Mouse (Mus musculus) activated CD4-positive, CD25-positive, alpha-beta regulatory T cell, adult 4 months (primary cell): Measurements from ENCODE around the gene Rnf5. TPM values are rescaled to one million over a fixed set of nuclear protein-coding genes. Genes with fewer than 3 reads are reported as not detected.

ENCODE experiments used
- ATAC-seq: one replicate; pipeline ENCODE4 v1.8.0; 2017
- polyA plus RNA-seq, 2 experiments: library from polyadenylated mRNA; unstranded; fragments of 100-300 nt; shearing (Covaris generic); gene quantifications; one replicate each; pipeline ENCODE4 v1.2.1; 2017

The Rnf5 gene
- polyA plus RNA-seq = 10 to 100 TPM; 49.0 to 56.9 TPM

DNA sequence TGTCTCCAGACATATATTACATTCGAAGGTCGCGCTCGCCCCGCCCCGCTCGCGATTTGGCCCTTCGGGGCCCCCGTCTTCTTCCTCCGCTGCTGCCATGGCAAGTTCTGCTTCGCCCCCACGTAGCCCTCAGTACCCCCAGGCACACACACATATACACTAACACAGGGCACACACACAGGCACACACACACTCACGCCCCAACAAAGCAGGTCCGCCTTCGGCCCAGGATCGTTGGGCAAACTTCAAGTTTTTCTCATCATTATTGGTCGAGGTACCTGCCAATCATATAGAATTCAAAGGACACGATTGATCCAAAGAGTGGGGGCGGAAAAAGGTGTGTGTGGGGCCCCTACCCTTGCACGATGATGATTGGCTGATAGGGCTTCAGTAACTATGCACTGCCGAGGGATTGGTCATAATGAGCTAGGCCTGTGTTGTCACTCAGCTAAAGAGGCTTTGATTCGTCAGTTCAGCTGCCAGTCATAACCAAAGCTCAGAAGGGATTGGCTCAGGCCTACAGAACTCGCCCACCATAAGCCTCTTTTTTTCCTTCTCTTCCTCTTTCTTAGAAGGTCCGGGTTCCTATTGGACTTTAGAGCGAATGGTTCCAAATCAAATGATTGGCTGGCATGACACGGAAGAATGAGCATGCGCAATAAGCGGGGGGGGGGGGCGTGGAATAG is at the start of gene Rnf5:
TSS of gene Rnf5 (minus strand) at position 316 of the 686 bp plus-strand sequence.
- peak; percentile 87 for ATAC-seq

DNA sequence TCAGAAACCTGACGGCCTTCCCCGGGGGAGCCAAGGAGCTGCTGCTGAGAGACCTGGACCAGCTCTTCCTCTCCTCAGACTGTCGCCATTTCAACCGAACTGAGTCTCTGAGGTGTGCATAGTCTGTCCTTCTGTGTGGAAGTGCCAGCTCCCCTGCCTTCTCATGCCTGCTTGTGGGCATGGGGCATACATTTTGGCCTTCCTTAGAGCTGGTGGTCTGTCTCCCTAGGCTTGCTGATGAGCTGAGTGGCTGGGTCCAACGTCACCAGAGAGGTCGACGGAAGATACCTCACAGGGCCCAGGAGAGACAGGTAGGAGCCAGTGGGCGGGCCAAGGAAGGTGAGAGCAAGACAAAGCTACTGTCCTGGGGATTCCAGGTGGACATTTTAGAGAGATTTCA is 49.5 kb upstream of the Rnf5 start:
- no peak for ATAC-seq

DNA sequence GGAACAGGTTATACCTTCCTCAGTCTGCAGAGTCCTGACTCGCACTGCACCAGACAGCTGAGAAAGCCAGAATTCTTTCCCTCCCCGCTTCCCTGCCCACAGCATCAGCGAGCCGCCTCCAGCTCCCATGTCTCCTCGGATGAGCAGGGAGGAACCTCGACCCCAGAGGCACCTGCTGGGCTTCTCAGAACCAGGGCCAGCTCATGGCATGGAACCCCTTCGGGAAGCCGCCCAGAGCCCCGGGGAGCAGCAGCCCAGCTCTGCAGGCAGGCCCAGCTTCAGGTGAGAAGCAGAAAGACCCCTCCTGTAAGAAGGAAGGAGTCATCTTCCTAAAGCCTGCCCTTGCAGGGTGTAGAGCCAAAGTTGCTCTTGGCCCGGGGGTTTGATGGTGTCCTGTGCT is 49.1 kb upstream of the Rnf5 start:
- no peak for ATAC-seq

DNA sequence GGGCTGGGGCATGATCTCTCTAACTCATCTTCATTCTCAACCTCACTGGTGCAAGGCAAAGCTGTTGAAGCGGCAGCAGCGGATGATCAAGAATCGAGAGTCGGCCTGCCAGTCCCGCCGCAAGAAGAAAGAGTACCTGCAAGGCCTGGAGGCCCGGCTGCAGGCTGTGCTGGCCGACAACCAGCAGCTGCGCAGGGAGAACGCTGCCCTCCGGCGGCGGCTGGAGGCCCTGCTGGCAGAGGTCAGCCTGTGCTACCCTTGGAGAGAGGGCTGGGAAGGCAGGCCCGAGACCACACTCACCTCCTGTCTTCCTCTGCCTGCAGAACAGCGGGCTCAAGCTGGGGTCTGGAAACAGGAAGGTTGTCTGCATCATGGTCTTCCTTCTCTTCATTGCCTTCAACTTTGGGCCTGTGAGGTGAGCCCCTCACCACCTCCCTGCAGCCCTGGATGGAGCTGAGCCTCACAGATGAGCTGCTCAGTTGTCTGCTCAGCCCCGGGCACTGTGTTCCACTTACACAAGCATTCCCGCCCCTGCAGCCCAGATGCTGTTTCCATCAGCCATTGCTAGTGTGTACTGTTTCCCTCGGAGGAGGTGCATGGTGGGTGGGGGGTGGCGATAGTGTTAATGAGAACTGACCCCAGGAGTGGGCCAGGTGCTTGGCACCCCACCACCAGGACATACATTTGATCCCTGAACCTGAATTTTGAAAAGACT is 48.2 kb upstream of the Rnf5 start:
- ATAC-seq = no peak

DNA sequence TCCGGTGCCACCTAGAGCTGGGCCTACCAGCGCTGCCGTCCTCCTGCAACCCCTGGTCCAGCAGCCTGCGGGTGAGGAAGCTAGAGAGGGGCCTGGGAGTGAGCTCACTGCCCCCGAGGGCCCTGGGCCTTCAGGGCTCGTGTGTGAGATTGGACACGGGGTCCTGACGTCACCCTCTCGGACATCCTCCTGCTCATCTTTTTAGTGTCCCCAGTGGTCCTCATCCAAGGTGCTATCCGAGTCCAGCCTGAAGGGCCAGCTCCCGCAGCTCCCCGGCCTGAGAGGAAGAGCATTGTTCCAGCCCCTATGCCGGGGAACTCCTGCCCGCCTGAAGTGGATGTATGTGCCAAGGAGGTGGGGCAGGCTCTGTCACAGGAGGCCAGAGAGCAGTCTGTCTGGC is 47.3 kb upstream of the Rnf5 start:
- no peak for ATAC-seq

DNA sequence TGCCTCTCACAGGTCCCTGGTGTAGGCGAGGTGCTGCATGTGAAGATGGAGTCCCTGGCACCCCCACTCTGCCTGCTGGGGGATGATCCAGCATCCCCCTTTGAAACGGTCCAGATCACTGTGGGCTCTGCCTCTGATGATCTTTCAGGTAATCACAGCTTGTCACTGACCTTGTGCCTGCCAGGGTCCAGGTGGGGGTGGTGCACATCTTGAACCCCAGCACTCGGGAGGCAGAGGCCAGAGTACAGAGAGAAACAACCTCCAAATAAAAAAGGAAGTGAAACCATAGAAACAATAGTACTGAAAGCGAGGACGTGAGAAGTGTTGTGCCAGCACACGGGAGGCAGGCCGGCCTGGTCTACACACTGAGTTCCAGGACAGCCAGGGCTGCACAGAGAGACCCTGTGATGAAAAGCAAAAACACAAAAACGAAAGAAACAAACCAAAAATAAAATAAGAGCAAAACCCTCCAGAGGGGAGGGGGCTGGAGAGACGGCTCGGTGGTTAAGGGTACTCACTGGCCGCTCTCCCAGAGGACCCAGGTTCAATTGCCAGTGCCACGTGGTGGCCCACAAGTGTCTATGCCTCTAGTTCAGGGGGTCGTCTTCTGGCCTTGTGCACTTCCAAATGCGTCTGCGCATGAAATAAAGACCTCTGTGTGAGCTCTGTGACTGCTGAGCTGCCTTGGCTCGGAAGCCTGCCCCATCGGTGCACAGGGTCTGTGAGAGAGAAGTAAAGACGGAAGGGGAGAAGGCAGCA is 45.8 kb upstream of the Rnf5 start:
- no peak for ATAC-seq

DNA sequence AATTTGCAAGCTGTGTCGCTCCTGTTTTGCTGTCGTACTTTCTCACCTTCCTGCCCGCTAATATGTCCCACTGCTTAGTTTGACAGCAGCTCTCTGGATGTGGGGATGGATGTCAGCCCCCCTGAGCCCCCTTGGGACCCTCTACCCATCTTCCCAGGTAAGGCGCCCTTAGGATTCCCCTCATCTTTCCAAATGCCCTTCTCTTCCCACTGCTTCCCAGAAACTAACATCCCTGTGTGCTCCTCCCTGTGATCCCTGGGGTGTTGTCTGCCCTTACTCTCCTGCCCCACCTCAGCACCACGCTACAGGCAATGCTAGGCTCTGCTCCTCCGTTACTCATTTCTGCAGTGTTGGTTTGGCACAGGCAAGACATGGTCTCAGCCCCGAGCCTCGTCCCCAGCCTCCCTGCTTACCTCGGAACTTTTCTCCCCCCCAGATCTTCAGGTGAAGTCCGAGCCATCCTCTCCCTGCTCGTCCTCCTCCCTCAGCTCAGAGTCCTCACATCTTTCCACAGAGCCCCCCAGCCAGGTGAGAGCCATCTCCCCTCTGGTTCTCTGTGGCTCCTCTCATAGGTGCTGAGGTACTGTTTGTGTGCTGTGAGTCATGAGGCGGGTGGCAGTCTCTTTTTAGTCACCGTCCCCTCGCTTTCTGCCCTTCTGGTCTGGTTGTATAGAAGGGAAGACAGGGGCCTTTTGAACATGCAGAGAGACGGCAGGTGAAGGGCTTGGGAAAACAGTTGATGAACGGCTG is 44.8 kb upstream of the Rnf5 start:
- no peak for ATAC-seq

DNA sequence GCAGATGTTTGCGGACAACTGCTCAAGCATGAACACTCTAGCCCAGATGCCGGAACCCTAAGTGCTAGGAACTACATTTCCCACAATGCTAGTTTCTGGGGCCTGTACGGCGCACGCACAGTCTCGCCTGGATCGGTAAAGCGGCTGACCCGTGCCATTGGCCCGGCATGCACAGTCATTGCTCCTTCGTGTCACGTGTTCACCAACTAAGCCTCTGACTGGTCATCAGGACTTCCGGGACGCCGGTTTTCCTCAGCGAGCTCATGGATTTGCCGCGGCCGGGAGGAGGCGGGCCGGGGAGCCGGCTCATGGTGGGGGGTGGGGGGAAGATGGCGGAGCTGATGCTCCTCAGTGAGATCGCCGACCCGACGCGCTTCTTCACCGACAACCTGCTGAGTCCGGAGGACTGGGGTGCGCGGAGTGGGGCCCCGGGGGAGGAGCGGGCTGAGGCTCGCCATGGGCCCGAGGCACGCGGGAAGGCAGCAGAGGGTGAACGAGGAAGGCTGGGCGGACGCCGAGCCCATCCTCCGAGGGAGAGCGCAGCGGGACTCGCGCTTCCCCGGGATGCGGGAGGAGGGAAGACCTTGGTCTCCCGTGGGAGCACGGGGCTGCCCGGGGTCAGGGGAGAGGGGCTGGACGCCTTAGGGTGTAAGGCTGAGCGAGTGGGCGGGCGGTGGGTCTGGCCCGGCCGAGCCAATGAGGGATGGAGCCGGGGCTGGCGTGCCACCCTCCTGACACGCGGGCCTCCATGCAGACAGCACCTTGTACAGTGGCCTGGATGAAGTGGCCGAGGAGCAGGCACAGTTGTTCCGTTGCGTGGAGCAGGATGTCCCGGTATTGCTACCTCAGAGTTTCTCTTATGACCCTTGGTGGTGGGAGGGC is 43.7 kb upstream of the Rnf5 start, which contains the start of gene Atf6b:
TSS of gene Atf6b (plus strand) at position 241 of the 882 bp plus-strand sequence.
- peak; percentile 98 for ATAC-seq

DNA sequence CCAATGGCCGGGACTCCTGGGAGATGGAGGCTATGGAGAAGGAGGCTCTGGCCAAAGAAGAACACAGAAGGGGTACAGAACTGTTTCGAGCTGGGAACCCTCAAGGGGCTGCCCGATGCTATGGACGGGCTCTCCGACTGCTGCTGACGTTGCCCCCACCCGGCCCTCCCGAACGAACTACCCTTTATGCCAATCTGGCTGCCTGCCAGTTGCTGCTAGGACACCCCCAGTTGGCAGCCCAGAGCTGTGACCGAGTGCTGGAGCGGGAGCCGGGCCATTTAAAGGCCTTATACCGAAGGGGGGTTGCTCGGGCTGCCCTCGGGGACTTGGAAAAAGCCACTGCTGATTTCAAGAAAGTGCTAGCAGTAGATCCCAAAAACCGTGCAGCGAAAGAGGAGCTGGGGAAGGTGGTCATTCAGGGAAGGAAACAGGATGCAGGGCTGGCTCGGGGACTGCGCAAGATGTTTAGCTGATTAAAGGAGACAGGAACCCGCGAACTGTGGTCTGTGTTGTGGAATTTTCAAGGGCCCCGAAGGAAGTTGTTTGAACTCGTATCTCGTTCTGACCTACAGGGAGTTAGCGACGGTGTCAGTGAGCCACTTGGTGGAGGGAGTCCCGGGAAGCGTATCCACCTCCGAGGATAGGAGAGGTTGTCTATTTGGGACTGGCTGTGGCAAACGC is 42.5 kb upstream of the Rnf5 start:
- no peak for ATAC-seq

DNA sequence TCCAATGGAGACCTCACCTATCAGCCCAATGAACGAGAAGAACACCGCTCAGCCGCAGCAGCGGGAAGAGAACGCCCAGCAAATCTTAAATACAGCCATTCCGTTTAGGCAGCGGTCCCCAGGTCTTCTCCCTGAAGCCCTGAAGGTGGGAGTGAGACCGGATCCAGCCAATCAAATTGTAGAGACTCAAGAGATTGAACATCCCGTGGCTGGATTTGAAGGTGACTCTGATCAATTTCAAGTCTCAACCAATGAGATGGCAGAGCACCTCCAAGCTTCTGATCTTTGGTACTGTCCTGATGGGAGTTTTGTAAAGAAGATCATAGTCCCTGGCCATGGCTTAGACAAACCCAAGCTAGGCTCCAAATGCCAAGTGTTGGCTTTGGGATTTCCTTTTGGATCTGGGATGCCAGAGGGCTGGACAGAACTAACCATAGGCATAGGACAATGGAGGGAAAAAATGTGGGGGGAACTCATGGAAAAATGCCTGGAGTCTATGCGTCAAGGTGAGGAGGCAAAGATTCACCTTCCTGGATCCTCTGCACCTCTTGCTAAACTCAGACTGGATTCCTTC is 41.9 kb upstream of the Rnf5 start:
- ATAC-seq = no peak

DNA sequence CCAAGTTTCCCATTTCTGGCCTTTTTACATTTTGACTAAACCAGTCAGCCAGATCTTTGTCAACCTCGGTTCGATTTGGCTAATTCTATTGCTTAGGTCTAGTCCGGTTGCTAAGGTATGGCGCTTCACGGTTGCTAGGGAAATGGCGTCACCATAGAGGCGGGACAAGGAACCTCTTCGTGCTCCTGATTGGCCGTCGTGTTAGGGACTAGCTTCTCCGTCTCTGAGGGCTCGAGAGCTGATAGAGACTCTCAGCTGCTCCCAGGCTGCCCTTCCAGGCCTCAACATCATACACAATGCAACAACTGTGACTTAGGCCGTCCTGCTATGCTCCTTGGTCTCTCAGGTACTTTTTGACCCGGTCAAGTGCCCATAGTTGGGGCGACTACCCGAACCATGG is 41.1 kb upstream of the Rnf5 start, which contains the start of gene Fkbpl:
TSS of gene Fkbpl (plus strand) at position 157 of the 400 bp plus-strand sequence.
- ATAC-seq = peak; percentile 73

DNA sequence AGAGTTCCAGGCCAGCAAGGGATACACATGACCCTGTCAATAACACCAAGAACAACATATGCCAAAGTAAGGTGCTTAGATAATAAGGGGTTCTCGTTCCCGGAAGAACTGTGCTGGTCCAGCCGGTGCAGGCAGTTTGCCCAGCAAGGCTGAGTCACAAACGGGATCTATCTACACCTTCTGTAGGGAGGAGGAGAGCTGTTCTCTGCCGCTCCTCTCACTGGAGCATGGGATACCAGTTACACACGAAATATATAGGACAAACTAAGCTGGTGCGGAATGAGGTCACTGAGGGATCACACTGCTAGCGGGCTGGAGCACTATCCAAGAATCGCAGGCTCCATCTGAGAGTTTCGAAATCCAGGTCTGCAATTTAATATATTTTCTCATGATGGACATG is 40.5 kb upstream of the Rnf5 start:
- no peak for ATAC-seq

DNA sequence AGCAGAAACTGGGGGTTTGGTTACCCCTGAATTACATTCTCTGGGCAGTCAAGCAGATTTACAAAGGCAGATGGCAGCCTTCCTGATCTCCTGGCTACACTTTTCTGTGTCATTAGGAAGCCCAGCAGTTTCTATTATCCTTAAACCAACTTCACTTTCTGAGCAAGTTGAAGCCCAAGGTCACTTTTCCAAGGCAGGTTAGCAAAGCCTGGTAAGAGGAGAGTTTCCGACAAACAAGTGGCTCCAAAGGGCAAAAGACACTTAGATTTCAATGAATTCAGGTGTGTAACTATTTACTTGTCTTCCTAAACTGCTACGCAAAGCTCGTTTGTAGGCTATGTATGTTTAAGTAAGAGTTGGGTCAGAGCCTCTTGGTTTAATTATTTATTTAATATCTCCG is 39.9 kb upstream of the Rnf5 start:
- ATAC-seq = no peak

DNA sequence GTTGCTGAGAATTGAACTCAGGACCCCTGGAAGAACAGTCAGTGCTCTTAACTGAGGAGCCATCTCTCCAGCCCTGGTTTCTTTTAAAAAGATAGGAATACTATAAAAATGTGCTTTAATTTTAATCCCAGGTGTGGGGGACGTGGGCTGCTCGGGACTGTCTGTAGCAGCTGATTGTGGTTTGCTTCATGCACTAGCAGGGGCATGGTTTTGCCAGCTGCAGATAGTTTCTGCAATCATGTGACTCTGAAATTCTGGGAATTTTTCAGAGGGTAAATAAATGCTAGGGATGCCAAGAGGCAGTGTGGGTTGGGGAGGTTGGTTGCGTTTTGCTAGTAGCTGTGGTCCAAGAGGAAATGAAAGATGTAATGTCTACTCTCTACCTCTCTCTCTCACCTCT is 38.5 kb upstream of the Rnf5 start:
- no peak for ATAC-seq

DNA sequence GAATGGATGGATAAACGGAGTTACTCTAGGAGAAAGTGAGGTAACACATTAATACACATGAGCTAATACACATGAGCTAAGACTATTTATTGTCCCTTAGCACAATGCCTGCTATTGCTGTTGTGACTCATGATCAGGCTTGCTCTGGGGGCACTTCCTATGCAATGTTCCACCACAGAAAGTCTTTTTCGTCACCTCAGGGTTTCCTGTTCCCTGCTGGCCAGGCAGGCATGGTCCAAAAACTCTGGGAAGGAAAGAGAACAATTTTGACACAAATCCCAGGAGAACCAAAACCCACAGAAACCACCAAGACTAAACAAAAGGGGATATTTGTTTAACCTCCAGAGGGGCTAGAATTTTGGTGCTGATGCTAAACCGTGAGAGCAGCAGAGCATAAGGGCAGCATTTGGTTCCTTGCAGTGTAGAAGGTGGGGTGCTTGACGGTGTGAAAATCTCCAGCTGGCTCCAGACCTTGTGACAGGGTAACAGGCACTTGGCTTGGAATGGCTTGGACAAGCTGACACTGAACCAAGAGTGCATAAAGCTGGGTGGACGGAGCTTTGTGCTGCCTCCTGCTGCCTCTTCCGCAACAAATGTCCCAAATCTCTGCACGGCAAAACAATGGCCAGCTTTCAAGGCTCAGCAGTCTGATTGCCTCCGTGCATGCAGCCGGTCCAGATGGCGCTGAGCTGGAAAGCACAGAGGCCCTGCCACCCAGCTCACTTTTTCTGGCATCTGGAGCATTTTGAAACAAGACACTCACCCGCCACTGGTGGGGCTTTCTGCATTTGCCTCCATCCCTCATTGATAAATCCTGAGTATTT is 37.5 kb upstream of the Rnf5 start:
- ATAC-seq = no peak

DNA sequence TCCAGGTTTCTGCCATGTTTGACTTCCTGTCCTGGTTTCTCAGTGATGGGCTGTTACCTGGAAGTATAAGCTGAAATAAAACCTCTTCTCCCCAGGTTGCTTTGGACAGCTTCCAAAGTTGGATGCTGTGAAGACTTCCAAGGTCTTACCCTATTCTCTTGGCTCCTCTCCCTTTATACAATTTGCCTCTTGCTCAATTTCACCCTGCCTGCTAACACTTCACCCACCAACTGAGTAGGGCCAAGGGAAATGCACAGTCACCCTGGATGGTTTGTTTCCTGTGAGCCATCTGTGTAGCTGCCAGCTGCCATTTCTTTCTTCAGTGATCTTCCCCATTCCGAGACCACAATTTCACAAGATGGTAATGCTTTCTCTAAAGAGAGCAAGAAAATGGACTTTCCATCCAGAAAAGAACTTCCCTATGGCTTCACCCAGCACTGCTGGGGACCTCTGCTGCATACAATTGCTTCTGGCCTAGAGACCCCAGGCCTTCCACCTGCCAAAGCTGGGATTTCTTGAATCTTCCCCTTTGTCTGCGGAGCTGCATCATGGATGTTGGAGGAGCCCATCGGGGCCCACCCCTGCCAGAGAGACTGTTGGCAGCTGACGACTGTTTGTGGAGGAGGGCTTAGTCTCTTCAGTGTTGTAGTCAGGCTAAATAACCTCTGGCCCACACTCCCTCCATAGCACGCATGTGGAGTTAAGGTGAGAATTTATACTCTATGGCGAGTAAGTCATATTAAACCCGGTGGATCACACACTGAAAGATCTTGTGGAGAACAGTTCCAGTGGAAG is 36.2 kb upstream of the Rnf5 start:
- ATAC-seq = no peak

DNA sequence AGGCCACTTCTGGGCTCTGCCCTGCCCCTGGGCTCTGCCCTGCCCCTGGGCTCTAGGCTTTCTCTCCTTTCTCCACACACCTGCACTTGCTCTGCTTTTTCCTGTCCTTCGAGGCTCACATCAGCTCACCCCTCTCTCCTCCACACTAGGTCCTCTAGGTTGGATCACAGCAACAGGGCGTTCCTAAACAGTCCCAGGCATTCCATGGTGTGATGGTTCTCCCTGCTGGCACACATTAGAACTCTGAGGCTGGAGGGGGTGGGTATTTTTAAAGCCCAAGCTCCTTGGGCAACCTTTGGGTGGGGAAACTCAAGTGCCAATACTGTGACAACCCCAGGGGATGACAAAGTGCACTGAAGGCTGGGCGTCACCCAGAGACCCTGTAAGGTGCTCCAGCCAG is 34.0 kb upstream of the Rnf5 start:
- ATAC-seq = no peak

DNA sequence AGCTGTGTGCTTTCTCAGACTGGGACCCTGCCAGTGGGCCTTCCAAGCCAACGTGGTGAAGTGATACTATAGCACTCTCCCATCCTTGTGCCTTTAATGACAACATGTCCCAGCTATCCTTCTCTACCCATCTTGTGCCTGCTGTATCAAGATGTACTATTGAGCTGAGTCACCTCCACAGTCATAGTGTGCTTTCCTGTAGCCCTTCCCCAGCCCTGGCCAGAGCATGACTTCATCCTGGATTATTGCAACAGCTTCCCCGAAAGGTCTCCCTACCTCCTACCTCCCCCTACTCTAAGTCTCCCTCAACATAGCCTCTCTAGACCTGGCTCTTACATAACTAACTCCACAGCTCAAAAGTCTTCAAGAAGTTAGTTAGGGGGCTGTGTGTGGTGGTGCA is 32.2 kb upstream of the Rnf5 start:
- ATAC-seq = no peak

DNA sequence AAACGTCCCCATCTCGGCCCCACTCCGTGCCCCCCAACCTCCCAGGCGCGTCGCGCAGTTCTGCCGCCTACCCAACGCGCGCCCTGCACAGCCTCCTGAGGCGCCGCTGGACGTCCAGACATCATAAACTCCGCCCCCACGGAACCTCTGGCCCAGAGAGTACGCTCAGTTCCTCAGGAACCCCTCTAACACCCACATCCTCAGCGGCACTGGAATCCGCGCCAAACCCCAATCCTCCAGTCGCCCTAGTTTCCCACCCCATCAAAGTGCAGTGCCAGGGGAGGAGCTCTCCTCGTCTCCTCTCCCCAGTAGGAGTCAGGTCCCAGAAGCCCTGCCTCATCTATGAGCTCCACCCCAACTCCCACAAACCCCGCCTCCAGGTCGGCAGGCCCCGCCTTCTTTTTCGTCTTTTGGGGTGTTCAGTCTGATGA is 28.8 kb upstream of the Rnf5 start:
- ATAC-seq = peak; percentile 44
